Mouse (Mus musculus): ENCODE data around the gene Krt27.

Gene Krt27

DNA sequence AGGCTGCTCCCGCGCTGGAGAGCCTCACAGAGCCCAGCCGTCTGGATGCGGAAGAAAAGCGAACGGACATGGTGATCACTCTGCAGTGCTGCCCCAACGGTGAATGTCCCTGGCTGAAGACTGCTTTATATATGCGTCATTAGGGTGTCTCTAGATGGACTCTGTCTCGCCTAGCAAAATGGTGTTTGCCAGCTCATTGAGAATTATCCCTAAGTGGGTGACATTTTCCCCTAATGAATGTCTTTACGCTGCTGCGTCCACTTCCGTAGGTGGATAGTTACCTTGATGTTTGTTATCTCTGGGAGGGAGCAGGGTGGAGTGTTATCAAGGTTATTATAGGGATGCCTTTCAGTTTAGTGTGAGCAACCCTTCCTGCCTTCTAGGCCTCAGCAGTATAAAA lies at the start of gene Krt27:
Krt27 (minus strand) TSS at position 101 of the 400 bp plus-strand sequence.
- no peak for DNase-seq (ENCODE audit: extremely low read depth, insufficient read length, low spot score)

DNA sequence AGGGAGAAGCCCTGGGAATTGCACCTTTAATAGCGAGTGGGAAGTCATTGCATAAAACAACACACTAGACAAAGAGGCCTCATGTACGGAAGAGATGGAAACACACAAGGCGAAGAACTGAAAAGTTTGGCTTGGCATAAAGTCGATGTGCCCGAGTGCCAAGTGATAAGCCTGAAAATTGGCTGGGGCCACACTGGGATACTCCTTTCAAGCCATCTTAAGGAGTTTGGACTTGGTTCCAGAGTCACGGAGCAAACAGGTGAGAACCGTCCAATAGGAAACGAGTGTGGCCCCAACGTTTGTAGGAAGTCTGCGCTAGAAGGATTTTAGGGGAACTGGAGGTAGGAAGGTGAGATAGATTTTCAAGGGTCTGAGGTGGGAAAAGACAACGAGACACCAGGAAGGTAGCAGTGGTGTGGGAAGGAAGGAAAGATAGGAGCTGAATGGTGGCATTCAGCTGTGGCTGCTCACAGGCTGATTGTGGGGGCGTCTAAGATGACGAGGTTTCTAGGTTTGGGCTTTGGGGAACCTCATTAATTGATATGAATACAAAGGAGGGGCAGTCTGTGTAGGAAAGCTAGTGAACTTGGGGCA lies 49.1 kb upstream of the Krt27 start:
- DNase-seq (ENCODE audit: extremely low read depth, insufficient read length, low spot score) = no peak

DNA sequence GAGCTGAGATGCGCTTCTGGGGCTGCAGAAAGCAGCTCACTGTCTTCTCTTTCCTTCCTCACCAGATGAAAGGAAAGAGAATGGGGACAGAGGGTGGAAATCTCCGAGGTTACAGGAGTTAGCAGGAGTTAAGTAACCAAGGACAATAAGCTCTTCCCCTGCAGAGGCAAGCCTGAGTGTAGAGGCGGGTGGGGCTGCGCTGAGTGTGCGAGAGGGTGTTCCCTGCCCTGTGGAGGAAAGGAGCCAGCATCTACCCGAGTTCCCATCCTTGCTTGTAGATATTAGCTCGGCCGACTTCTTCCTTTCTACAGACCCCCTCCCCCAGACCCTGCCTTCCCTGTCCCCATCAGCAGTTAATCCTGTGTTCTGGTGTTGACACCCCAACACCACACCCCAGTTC lies 47.9 kb upstream of the Krt27 start:
- no peak for DNase-seq (ENCODE audit: extremely low read depth, insufficient read length, low spot score)

DNA sequence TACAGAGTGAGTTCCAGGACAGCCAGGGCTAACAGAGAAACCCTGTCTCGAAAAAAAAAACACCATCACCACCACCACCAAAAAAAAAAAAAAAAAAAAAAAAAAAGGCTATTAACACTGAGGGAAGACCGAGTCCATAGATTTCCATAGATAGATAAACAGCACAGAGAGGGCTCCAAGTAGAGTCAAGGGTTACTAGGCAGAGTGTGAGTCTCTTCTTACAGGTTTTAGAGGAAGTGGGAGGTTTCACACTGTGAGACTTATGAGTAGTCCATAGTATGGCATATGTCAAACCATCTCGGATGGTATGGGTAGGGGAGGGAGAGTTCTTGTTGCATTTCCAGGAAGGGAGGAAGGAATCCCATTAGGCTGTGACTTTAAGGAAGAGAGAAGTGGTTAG lies 47.2 kb upstream of the Krt27 start:
- DNase-seq (ENCODE audit: extremely low read depth, insufficient read length, low spot score) = no peak

DNA sequence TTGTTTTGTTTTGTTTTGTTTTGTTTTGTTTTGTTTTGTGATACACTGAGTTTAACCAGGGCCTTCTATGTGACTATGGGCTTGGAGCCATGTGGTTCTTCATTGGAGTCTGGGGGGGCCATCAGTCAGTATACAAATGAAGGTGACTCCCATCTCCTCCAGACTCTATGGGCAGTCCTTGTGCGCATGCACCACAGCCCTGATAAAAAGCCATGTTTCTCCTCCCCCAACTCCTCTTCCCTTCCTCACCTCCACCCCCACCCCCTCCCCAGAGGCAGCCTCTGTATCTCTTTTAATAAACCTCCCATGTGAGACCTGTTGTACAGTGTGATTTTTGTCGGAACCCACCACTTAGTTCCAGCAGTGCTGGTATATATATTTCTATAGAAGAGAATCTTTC lies 45.8 kb upstream of the Krt27 start:
- DNase-seq (ENCODE audit: extremely low read depth, insufficient read length, low spot score) = no peak

DNA sequence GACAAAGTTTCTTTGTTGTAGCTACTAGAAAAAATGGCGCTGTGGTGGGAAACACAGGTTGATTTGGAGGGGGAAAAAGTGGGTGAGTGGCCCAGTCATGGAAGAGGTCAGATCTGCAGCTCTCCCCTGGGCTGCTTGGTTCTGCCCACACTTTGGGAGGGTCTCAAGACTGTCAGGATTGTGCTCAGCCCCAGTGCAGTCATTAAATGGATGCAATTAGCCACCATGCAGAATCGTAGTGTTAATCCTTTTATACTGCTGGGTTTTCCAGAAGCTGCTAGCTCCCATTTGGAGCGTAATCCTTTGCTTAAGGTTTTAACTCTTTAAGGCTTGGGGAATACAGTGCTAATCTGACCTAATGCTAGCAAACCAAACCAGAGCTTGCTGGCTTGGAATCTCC lies 45.1 kb upstream of the Krt27 start:
- DNase-seq (ENCODE audit: extremely low read depth, insufficient read length, low spot score) = no peak

DNA sequence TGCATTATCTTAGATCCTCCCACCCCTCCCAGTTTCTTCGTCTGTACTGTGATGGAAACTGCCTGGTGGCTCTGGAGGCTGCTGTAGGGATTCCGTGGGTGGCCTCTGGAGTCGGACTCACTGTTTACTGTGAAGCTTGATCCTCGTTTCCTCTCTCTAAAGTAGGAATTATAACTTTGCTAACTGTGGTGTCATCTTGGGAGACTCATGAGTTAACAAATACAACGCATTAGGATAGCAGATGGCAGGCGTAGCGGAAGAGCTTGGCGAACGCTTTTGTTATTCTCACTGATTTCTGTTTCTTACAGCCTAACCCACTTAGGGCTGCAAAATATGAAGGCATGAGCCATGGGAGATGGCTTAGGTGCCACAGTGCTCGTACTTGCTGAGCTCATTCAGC lies 41.6 kb upstream of the Krt27 start:
- no peak for DNase-seq (ENCODE audit: extremely low read depth, insufficient read length, low spot score)

DNA sequence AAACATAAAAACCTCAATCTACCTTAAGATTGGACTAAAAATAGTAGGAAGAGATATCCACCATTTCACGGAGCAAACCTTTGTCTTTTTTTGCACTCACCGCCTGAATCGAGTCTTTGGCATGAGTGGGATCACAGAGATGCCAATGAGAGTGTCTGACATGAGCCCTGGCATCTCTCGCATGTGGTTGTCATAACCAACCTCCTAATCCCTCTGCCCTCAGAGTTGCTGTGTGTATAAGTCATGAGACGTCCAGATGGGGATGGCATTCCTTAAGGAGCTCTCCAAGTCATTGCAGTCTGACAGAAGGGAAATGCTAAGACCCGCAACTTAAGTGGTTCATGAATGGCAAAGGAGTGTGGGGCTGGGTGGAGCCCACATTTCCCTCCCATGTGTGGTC lies 40.5 kb upstream of the Krt27 start:
- no peak for DNase-seq (ENCODE audit: extremely low read depth, insufficient read length, low spot score)

DNA sequence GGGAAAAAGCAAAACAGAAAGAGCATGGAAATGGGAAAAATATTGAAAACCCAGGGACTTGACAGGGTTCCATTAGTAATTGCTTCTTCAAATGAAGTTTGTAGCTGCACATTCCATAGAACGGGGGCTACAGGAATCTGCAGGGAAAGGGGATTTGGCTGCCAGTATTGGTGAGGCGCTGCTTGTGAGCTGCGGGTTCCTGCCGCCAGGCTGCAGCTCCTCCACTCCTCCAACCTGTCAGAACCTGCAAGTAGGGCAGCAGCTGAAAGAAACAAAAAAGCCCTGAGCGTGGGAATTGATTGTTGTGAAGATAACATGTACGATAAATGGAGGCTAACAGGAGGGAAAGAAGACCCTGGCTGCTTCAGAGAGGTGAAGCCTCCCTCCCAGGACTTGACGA lies 40.0 kb upstream of the Krt27 start:
- DNase-seq (ENCODE audit: extremely low read depth, insufficient read length, low spot score) = no peak

DNA sequence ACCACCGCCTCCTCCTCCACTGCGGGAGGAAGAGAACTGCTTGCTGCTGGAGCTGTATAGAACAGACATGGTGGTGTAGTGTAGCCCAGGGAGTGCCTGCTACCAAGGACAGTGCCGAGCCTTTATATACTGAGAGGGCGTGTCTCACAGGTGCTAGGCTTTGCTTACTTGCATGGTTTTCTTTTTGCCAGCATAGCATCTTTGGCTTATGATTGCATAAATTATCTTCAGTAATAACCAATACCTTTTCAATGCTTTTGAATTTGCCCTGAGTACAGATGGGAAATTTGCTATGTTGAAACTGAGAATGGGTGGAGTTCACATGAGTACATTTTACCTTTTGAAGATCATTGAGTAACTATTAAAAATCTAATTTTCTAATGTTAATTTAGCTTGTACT lies 38.4 kb upstream of the Krt27 start, which contains the start of gene Krt10:
Krt10 (minus strand) TSS at position 101 of the 400 bp plus-strand sequence.
- no peak for DNase-seq (ENCODE audit: extremely low read depth, insufficient read length, low spot score)

DNA sequence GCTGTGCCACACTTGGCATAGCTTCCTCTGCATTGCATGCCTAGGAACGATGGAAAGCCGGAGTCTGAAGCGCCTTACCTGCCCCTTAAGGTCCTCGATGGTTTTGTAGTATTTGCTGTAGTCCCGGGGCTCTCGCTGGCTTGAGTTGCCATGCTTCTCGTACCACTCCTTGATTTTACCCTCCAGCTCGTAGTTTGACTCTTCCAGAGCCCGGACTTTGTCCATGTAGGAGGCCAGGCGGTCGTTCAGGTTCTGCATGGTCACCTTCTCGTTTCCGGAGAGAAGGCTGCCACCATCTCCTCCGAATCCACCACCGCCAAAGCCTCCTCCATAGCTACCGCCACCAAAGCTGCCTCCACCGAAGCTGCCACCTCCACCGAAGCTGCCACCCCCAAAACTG lies 37.8 kb upstream of the Krt27 start:
- DNase-seq (ENCODE audit: extremely low read depth, insufficient read length, low spot score) = no peak

DNA sequence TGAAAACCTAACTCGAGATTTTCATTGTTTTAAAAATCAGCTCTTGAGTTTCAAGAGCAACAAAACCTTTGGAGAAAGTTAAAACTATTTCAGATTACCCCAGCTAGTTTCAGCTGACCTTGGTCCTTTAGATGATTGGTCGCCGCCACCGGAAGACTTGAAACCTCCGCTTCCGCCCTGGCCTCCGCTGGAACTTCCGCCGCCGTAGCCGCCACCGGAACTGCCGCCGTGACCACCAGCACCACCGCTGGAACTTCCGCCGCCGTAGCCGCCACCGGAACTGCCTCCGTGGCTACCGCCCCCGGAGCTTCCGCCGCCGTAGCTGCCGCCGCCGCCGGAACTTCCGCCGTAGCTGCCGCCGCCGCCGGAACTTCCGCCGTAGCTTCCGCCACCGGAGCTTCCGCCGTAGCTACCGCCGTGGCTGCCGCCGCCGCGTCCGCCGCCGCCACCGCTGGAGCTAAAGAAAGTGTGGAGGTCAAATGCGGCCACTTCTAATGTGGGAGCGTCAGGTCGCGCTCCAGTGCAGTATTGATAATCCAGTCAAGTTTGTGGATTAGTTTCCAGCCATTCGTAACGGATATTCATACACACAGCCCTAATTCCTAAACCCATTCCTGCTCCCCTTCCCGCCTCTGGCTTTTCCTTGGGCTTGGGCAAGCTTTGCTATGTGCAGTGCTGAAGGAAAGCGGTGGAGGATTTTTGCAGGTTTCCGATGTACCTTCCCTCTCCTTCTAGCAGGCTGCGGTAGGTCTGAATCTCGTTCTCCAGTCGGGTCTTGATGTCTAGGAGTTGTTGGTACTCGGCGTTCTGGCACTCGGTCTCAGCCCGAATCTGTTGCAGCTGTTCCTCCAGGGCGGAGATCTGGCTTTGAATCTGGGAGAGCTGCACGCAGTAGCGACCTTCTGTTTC lies 35.2 kb upstream of the Krt27 start:
- peak; percentile 86 for DNase-seq (ENCODE audit: extremely low read depth, insufficient read length, low spot score)

DNA sequence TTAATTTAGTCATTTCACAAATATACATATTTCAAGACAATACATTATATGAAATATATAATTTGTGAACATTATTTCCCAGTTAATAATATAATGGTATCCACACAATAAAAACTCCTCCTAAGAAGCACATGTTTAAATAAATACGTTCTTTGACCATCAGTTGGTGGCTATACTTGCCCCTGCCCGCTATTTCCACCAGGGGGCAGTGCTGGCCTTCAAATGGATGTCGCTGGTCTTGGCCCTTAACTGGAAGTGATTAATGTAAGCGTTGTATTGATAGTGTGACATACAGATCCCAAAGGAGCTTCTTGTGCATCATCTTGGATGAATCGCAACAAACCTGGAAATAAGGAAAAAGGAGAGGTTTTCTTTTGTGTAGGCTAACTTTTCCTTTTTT lies 28.7 kb upstream of the Krt27 start:
- DNase-seq (ENCODE audit: extremely low read depth, insufficient read length, low spot score) = peak; percentile 20

DNA sequence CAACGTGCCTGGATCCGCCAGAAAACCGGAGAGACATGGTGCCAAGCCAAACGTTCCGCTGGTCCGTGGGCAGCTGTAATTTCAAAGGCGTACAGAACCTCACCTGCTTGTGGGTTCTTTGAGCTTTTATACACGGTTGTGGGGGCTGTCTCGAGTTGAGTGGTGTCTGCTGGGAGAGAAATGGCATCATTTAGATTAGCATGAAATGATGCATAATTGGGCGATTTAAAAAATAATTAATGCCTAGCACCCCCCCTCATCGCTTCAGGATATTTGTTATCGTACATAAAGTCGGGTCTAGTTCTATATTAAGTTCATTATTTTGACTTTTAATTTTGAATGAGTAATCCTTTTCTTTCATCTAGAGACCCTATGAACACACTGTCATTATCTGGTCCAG lies 23.9 kb upstream of the Krt27 start, which contains the start of gene Krt28:
Krt28 (minus strand) TSS at position 101 of the 400 bp plus-strand sequence.
- DNase-seq (ENCODE audit: extremely low read depth, insufficient read length, low spot score) = no peak

DNA sequence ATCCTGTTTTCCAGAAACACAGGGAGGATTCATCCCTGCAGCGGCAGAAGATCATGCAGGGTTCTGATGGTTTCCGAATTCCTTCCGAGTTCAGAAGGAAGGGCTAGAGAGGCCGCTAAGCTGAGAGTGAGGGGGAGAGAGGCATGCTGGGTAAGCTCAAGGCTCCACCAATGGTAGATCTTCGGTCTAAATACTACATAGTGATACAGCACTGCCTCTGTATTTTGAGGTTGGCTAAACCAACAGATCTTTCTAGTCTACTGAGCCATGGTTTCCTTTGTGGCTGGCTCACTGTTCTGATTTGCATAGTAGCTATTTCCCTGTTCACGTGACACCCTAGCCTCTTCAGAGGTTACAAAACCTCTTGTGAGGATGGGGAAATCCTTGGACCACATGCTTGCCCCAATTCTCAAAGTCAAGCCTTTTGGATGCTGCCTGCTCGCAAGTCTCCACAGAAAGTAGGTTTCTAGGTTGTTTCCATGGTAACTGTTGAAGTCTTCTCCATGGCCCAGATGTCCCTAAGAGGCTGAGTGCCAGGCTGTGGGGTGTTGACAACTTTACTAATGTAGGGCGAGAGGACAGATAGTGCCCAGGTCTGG lies 19.0 kb upstream of the Krt27 start:
- no peak for DNase-seq (ENCODE audit: extremely low read depth, insufficient read length, low spot score)

DNA sequence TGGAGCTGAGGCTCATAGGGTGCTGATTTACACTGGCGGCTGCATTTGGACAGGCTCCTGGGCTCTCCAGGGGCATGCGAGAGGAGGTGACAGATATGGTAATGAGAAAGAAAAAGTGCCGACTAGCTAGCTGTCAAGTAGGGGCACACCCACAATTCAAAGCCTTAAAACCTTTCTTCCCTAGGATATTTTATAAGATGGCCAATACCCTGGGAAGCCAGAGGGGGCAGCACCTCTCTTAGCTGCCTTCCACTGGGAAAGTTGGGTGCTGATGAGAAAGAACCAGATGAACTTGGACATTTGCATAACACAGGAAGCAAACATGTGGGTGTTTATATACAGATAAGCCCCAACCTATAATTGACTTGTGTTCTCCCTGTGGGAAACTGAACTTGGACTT lies 18.3 kb upstream of the Krt27 start:
- no peak for DNase-seq (ENCODE audit: extremely low read depth, insufficient read length, low spot score)

DNA sequence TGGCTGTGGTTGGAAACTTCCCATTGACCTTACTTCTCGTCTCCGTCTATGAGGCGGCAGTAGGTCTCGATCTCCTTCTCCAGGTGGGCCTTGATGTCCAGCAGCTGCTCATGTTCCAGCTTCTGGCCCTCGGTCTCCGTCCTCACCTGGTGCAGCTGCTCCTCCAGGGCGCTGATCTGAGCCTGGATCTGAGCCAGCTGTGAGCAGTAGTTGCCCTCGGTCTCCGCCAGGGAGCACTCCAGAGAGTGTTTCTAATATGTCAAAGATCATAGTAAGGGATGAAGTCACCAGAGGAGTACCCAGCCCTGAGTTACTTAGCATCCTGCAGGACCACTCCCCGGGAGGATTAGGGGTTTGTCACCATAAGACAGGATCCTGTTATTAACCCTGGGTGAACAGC lies 15.9 kb upstream of the Krt27 start:
- DNase-seq (ENCODE audit: extremely low read depth, insufficient read length, low spot score) = no peak

DNA sequence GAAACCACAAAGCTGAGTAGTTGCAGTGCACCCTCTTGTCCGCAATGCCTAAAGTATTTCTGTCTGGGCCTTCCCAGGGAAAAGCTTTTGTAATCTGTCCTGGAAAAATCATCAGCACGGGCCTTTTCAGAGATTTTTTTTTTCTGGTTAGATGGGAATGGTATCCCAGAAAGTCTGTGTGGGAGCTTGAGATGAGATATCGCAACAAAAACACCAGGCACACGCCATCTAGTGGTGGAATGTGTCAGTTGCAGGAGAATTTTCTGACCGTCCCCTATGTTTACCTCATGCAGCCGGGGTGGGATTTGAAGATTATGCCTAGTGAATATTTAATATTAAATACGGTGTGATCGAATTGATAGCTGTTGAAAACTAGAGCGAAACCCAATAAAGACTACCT lies 13.5 kb upstream of the Krt27 start:
- no peak for DNase-seq (ENCODE audit: extremely low read depth, insufficient read length, low spot score)

DNA sequence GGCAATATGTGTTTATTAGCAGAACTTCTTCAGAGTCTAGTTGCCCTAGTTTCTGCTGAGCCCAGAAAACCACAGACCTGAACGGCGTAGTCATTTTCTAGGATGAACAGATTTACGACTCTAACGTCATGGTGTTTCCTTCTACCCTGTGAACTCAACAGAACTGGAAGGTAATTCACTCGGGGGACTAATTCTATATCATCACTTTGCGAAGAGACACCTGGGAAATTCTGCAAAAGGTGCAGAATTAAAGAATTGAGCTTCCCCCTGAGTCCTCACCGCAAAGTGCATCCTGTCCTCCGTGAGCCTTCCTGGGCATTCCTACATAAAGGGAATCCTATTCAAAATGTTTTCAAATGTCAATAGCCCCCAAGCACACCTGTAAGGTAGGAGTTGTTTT lies 10.5 kb upstream of the Krt27 start:
- DNase-seq (ENCODE audit: extremely low read depth, insufficient read length, low spot score) = no peak

DNA sequence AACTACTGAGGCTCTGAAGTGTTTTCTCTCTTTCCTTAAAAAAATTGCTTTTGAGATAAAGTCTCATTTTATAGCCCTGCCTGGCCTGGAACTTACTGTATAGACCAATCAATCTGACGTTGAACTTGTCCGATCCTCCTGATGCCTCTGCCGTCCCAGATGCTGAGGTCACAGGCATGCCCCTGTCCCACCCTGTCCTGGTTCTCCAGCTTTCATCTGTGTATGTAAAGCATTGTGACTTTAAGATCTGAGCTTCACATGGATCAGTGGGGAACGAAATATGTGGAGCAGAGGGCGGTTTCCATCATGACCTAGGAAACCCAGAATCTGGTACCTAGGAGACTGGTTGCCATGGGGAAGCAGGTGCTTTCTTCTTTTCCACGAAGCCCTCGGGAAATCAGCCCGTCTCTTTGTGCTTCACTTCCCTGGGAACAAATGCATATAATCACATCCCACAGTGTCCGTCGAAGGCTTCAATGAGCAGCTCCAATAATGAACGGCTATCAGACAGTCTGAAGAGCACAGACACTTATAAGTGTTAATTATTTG lies 11.5 kb downstream of the Krt27 start:
- DNase-seq (ENCODE audit: extremely low read depth, insufficient read length, low spot score) = no peak

DNA sequence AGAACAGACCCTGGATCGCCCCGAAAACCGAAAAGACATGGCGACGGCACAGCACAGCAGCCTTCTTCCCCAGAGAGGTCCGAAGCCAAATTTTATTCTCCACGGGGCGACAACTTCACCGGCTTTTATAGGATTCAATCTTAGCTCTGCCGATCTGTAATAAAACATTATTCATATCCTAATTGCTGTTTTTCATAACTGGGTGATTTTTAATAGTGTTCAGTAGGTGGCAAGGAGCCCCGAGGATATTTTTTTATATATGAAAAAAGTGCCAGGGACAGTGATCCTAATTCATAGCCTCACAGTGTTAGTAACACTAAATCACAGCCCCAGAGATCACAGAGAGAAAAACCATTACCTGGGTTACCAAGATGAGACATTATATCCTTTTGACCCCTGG lies 13.0 kb downstream of the Krt27 start, which contains the start of gene Krt26:
Krt26 (minus strand) TSS at position 101 of the 400 bp plus-strand sequence.
- DNase-seq (ENCODE audit: extremely low read depth, insufficient read length, low spot score) = no peak
